In genomic region chr5:120435006-120435681, GRCm38 (mm10) we compare ENCODE assay signal across 12 mouse cellular contexts. TPM values are rescaled to one million over a fixed set of nuclear protein-coding genes. Genes with fewer than 3 reads are reported as not detected.
DNase-seq lines count a peak whose midpoint lies in the region; ATAC-seq and TF ChIP-seq lines count a peak whose summit lies in the region.
"Had no signal": no experiment of that assay in that cellular context is flagged by ENCODE, and none has a peak within 500 bp of the region (broad histone marks: within the 10 kb centered on the region; RNA-seq: fewer than 3 reads in every experiment).

No protein-coding gene starts in this region.

- no peaks in the 10 kb centered on the region for H3K9me3 ChIP-seq in intestine, embryonic 14.5 days (ENCODE audit: control insufficient read depth, low read length)
- H3K9me3 ChIP-seq in intestine, embryonic 16.5 days (ENCODE audit: control insufficient read depth, low read length) = no peaks in the 10 kb centered on the region
- H3K9me3 ChIP-seq in embryonic facial prominence, embryonic 14.5 days (ENCODE audit: control insufficient read depth, low read length) = no peaks in the 10 kb centered on the region
- H3K9me3 ChIP-seq in hindbrain, postnatal 0 days (ENCODE audit: low read length) = no peaks in the 10 kb centered on the region
- no peaks in the 10 kb centered on the region for H3K9me3 ChIP-seq in neural tube, embryonic 12.5 days
- H3K9me3 ChIP-seq: limb, embryonic 13.5 days had no signal

- under 1% methylated on average over 44 of the region's 44 CpGs for WGBS in intestine, embryonic 14.5 days
- 1% methylated on average over 44 of the region's 44 CpGs for WGBS in intestine, embryonic 16.5 days
- WGBS in embryonic facial prominence, embryonic 14.5 days = under 1% methylated on average over 42 of the region's 44 CpGs
- 1% methylated on average over 43 of the region's 44 CpGs for WGBS in hindbrain, postnatal 0 days
- WGBS in neural tube, embryonic 12.5 days = under 1% methylated on average over 44 of the region's 44 CpGs
- WGBS in lung, adult 2 months = 1% methylated on average over 44 of the region's 44 CpGs

- H3K27me3 ChIP-seq in intestine, embryonic 14.5 days (replicated peaks; ENCODE audit: control insufficient read depth, insufficient read depth, low read length) = peaks cover 100% of the 10 kb centered on the region
- H3K27me3 ChIP-seq in intestine, embryonic 16.5 days (replicated peaks; ENCODE audit: control insufficient read depth, insufficient read depth, low read length) = peaks cover 97% of the 10 kb centered on the region
- H3K27me3 ChIP-seq in embryonic facial prominence, embryonic 14.5 days (replicated peaks; ENCODE audit: control insufficient read depth, insufficient read depth, low read length) = peaks cover 100% of the 10 kb centered on the region
- H3K27me3 ChIP-seq in hindbrain, postnatal 0 days (ENCODE audit: insufficient read depth, low read length) = peaks cover 58% of the 10 kb centered on the region
- peaks cover 96% of the 10 kb centered on the region for H3K27me3 ChIP-seq in neural tube, embryonic 12.5 days (replicated peaks)

- DNase-seq in intestine, embryonic 14.5 days (ENCODE audit: low spot score) = peak; percentile 66
- DNase-seq in embryonic facial prominence, embryonic 14.5 days (ENCODE audit: low spot score) = no peak
- DNase-seq in hindbrain, postnatal 0 days (ENCODE audit: low spot score) = no peak
- no peak for DNase-seq in kidney, adult 9 months
- DNase-seq in kidney, adult 11 months = no peak
- DNase-seq in lung, adult 2 months = no peak
- DNase-seq: cerebellum, postnatal 36 days; gastrocnemius, postnatal 25 days; kidney, postnatal 10 days had no signal

- H3K4me1 ChIP-seq in intestine, embryonic 14.5 days (replicated peaks; ENCODE audit: control insufficient read depth, insufficient read depth, low read length) = peaks cover 6% of the 10 kb centered on the region; the same call in 1 of the 2 replicates
- peaks cover 16% of the 10 kb centered on the region for H3K4me1 ChIP-seq in intestine, embryonic 16.5 days (ENCODE audit: control insufficient read depth, insufficient read depth, low read length)
- H3K4me1 ChIP-seq in embryonic facial prominence, embryonic 14.5 days (ENCODE audit: control insufficient read depth, insufficient read depth, low read length) = no peaks in the 10 kb centered on the region
- peaks cover 4% of the 10 kb centered on the region; the same call in 1 of the 2 replicates for H3K4me1 ChIP-seq in hindbrain, postnatal 0 days (ENCODE audit: insufficient read depth, low read length)
- H3K4me1 ChIP-seq in neural tube, embryonic 12.5 days = peaks cover 27% of the 10 kb centered on the region
- no peaks in the 10 kb centered on the region; the same call in none of the 2 replicates for H3K4me1 ChIP-seq in lung, adult 2 months (ENCODE audit: control insufficient read depth, insufficient read depth, low read length)

- no peak for ATAC-seq in intestine, embryonic 14.5 days (replicated peaks; ENCODE audit: low FRiP score, low TSS enrichment, low read depth)
- no peak for ATAC-seq in intestine, embryonic 16.5 days
- ATAC-seq in embryonic facial prominence, embryonic 14.5 days (ENCODE audit: low read depth) = no peak
- ATAC-seq in hindbrain, postnatal 0 days = no peak
- ATAC-seq in neural tube, embryonic 12.5 days (ENCODE audit: low FRiP score, low read depth) = no peak

- H3K9ac ChIP-seq in intestine, embryonic 14.5 days (ENCODE audit: low read length) = no peak overlapping the region
- no peak overlapping the region for H3K9ac ChIP-seq in intestine, embryonic 16.5 days (ENCODE audit: low read depth, low read length)
- H3K9ac ChIP-seq in embryonic facial prominence, embryonic 14.5 days (ENCODE audit: low read depth, low read length) = no peak overlapping the region
- H3K9ac ChIP-seq in hindbrain, postnatal 0 days (replicated peaks; ENCODE audit: low read length) = peak overlapping the region; percentile 61
- H3K9ac ChIP-seq in neural tube, embryonic 12.5 days = peak overlapping the region; percentile 90
- H3K9ac ChIP-seq: limb, embryonic 13.5 days had no signal

- H3K4me2 ChIP-seq in intestine, embryonic 14.5 days (ENCODE audit: low read length) = no peak overlapping the region
- H3K4me2 ChIP-seq in intestine, embryonic 16.5 days (ENCODE audit: low read depth, low read length) = no peak overlapping the region
- no peak overlapping the region for H3K4me2 ChIP-seq in embryonic facial prominence, embryonic 14.5 days (ENCODE audit: low read depth, low read length)
- peak overlapping the region; percentile 61 for H3K4me2 ChIP-seq in hindbrain, postnatal 0 days (ENCODE audit: low read depth, low read length)
- H3K4me2 ChIP-seq in neural tube, embryonic 12.5 days (replicated peaks) = peak overlapping the region; percentile 68

- H3K36me3 ChIP-seq in intestine, embryonic 14.5 days (ENCODE audit: control insufficient read depth, insufficient read depth, low read length) = no peaks in the 10 kb centered on the region
- H3K36me3 ChIP-seq in intestine, embryonic 16.5 days (ENCODE audit: control insufficient read depth, insufficient read depth, low read length) = no peaks in the 10 kb centered on the region
- no peaks in the 10 kb centered on the region for H3K36me3 ChIP-seq in embryonic facial prominence, embryonic 14.5 days (ENCODE audit: control insufficient read depth, insufficient read depth, low read length)
- no peaks in the 10 kb centered on the region for H3K36me3 ChIP-seq in hindbrain, postnatal 0 days (ENCODE audit: insufficient read depth, low read length)
- H3K36me3 ChIP-seq in neural tube, embryonic 12.5 days = peaks cover 5% of the 10 kb centered on the region; the same call in 1 of the 2 replicates
- H3K36me3 ChIP-seq: limb, embryonic 13.5 days had no signal

- TF ChIP-seq POLR2A in lung, adult 2 months (IDR thresholded peaks at IDR 0.05; ENCODE audit: borderline replicate concordance, extremely low read depth, low read depth, low read length) = no peak

- no peak overlapping the region; the same call in 1 of the 2 replicates for H3K4me3 ChIP-seq in intestine, embryonic 14.5 days (ENCODE audit: low read depth, low read length)
- no peak overlapping the region for H3K4me3 ChIP-seq in intestine, embryonic 16.5 days (ENCODE audit: low read length)
- H3K4me3 ChIP-seq in embryonic facial prominence, embryonic 14.5 days (ENCODE audit: low read depth, low read length) = 0 out of 2 replicates have a peak overlapping the region, but pooled peaks have one; percentile 37
- peak overlapping the region; percentile 46 for H3K4me3 ChIP-seq in hindbrain, postnatal 0 days (ENCODE audit: low read length)
- peak overlapping the region; percentile 55 for H3K4me3 ChIP-seq in neural tube, embryonic 12.5 days
- H3K4me3 ChIP-seq in lung, adult 2 months (replicated peaks; ENCODE audit: extremely low read depth, low read depth, low read length) = no peak overlapping the region

- TF ChIP-seq CTCF in hindbrain, postnatal 0 days (IDR thresholded peaks at IDR 0.05; ENCODE audit: low read depth) = no peak
- TF ChIP-seq CTCF in lung, adult 2 months (IDR thresholded peaks at IDR 0.05; ENCODE audit: insufficient read depth, low read length) = no peak

- no peak overlapping the region for H3K27ac ChIP-seq in intestine, embryonic 14.5 days (ENCODE audit: low read depth)
- no peak overlapping the region for H3K27ac ChIP-seq in intestine, embryonic 16.5 days (ENCODE audit: low read length)
- H3K27ac ChIP-seq in embryonic facial prominence, embryonic 14.5 days (replicated peaks; ENCODE audit: low read depth, low read length) = no peak overlapping the region
- H3K27ac ChIP-seq in hindbrain, postnatal 0 days = peak overlapping the region; percentile 77
- H3K27ac ChIP-seq in neural tube, embryonic 12.5 days = peak overlapping the region; percentile 76
- H3K27ac ChIP-seq: limb, embryonic 13.5 days had no signal

RNA-seq across cellular contexts. Expression of gene Lhx5, which starts 3.6 kb away (rescaled TPM):
- polyA plus RNA-seq in intestine, embryonic 14.5 days (2014; fragmentation: Nextera tagmentation; extraction: Ambion mirVana) = not detected in 2 replicates
- not detected in 2 replicates for polyA plus RNA-seq in intestine, embryonic 16.5 days (2015; fragmentation: Nextera tagmentation; extraction: Ambion mirVana)
- polyA plus RNA-seq in embryonic facial prominence, embryonic 14.5 days (2014; fragmentation: Nextera tagmentation; extraction: Ambion mirVana) = not detected in 2 replicates
- 26.2 and 31.0 TPM in 2 replicates for total RNA-seq in hindbrain, postnatal 0 days (2014; rRNA removed)
- polyA plus RNA-seq in hindbrain, postnatal 0 days (2015; fragmentation: Nextera tagmentation; extraction: Ambion mirVana) = 14.0 and 15.2 TPM in 2 replicates
- polyA plus RNA-seq in neural tube, embryonic 12.5 days (2016; fragmentation: Nextera tagmentation; extraction: Ambion mirVana) = 64.9 and 70.8 TPM in 2 replicates
- polyA plus RNA-seq in lung, adult 2 months (2012; rRNA removed) = not detected in 2 replicates
- total RNA-seq: gastrocnemius, postnatal 25 days had no signal
- polyA plus RNA-seq: limb, embryonic 13.5 days had no signal

RNA-seq across cellular contexts. Expression of gene Sdsl, which starts 37.5 kb away (rescaled TPM):
- 8.4 and 9.9 TPM in 2 replicates for polyA plus RNA-seq in intestine, embryonic 14.5 days (2014; fragmentation: Nextera tagmentation; extraction: Ambion mirVana)
- polyA plus RNA-seq in intestine, embryonic 16.5 days (2015; fragmentation: Nextera tagmentation; extraction: Ambion mirVana) = 19.9 and 20.2 TPM in 2 replicates
- polyA plus RNA-seq in embryonic facial prominence, embryonic 14.5 days (2014; fragmentation: Nextera tagmentation; extraction: Ambion mirVana) = 1.2 and 1.6 TPM in 2 replicates
- total RNA-seq in hindbrain, postnatal 0 days (2014; rRNA removed) = 4.6 and 6.0 TPM in 2 replicates
- polyA plus RNA-seq in hindbrain, postnatal 0 days (2015; fragmentation: Nextera tagmentation; extraction: Ambion mirVana) = 7.8 and 8.1 TPM in 2 replicates
- polyA plus RNA-seq in neural tube, embryonic 12.5 days (2016; fragmentation: Nextera tagmentation; extraction: Ambion mirVana) = 7.0 TPM in 2 replicates
- 2.1 and 2.3 TPM in 2 replicates for polyA plus RNA-seq in lung, adult 2 months (2012; rRNA removed)

RNA-seq across cellular contexts. Expression of gene Sds, which starts 41.2 kb away (rescaled TPM):
- polyA plus RNA-seq in intestine, embryonic 14.5 days (2014; fragmentation: Nextera tagmentation; extraction: Ambion mirVana) = not detected in 2 replicates
- 0.18 and 0.37 TPM in 2 replicates for polyA plus RNA-seq in intestine, embryonic 16.5 days (2015; fragmentation: Nextera tagmentation; extraction: Ambion mirVana)
- not detected in 2 replicates for polyA plus RNA-seq in embryonic facial prominence, embryonic 14.5 days (2014; fragmentation: Nextera tagmentation; extraction: Ambion mirVana)
- total RNA-seq in hindbrain, postnatal 0 days (2014; rRNA removed) = 0.50 TPM in 1 of 2 replicates, not detected in the other
- 0.20 and 0.59 TPM in 2 replicates for polyA plus RNA-seq in hindbrain, postnatal 0 days (2015; fragmentation: Nextera tagmentation; extraction: Ambion mirVana)
- not detected in 2 replicates for polyA plus RNA-seq in neural tube, embryonic 12.5 days (2016; fragmentation: Nextera tagmentation; extraction: Ambion mirVana)
- 0.65 and 0.70 TPM in 2 replicates for polyA plus RNA-seq in lung, adult 2 months (2012; rRNA removed)
- total RNA-seq: gastrocnemius, postnatal 25 days had no signal
- polyA plus RNA-seq: limb, embryonic 13.5 days had no signal

Comparison
In these comparisons a context has a peak if more than half of its experiments do, and no peak if none do; other contexts are left out.
1. H3K27ac ChIP-seq: peak in hindbrain, postnatal 0 days (single experiment) and neural tube, embryonic 12.5 days (single experiment); none in intestine, embryonic 14.5 days (single experiment), intestine, embryonic 16.5 days (single experiment) and embryonic facial prominence, embryonic 14.5 days (single experiment).
2. H3K4me2 ChIP-seq: peak in hindbrain, postnatal 0 days (single experiment) and neural tube, embryonic 12.5 days (single experiment); none in intestine, embryonic 14.5 days (single experiment), intestine, embryonic 16.5 days (single experiment) and embryonic facial prominence, embryonic 14.5 days (single experiment).
3. H3K4me3 ChIP-seq: peak in embryonic facial prominence, embryonic 14.5 days (single experiment), hindbrain, postnatal 0 days (single experiment) and neural tube, embryonic 12.5 days (single experiment); none in intestine, embryonic 14.5 days (single experiment), intestine, embryonic 16.5 days (single experiment) and lung, adult 2 months (single experiment).
4. H3K9ac ChIP-seq: peak in hindbrain, postnatal 0 days (single experiment) and neural tube, embryonic 12.5 days (single experiment); none in intestine, embryonic 14.5 days (single experiment), intestine, embryonic 16.5 days (single experiment) and embryonic facial prominence, embryonic 14.5 days (single experiment).
5. RNA of gene Lhx5, which starts 3.6 kb away (polyA plus RNA-seq): 64.9 to 70.8 TPM in neural tube, embryonic 12.5 days and 14.0 to 15.2 TPM in hindbrain, postnatal 0 days; not detected in intestine, embryonic 14.5 days, not detected in intestine, embryonic 16.5 days, not detected in embryonic facial prominence, embryonic 14.5 days and not detected in lung, adult 2 months; every median in the first group is over 10 times any median in the second.